Mouse (Mus musculus): ENCODE data around the gene Slc16a12. TPM values are rescaled to one million over a fixed set of nuclear protein-coding genes. Genes with fewer than 3 reads are reported as not detected.

Slc16a12 gene
- polyA plus RNA-seq, 1 experiment from 2014 or later, result 37.2 TPM

- H3K9me3 ChIP-seq (replicated peaks; ENCODE audit: control insufficient read depth, low read length), result no peaks in the 10 kb centered on the region
- no peak for ATAC-seq (replicated peaks; ENCODE audit: insufficient number of reproducible peaks, low FRiP score, low TSS enrichment)
- no peaks in the 10 kb centered on the region for H3K36me3 ChIP-seq (ENCODE audit: control insufficient read depth, insufficient read depth, low read length)
- H3K4me3 ChIP-seq (ENCODE audit: low read depth, low read length), result no peak overlapping the region
- H3K27me3 ChIP-seq (ENCODE audit: control insufficient read depth, insufficient read depth, low read length), result no peaks in the 10 kb centered on the region
- H3K4me1 ChIP-seq (ENCODE audit: control insufficient read depth, insufficient read depth, low read length), result no peaks in the 10 kb centered on the region
- WGBS (ENCODE audit: insufficient replicate concordance), result 63% methylated on average over 2 of the region's 2 CpGs
- H3K4me2 ChIP-seq, result no peak overlapping the region
- H3K9ac ChIP-seq (ENCODE audit: low read depth, low read length), result no peak overlapping the region
- H3K27ac ChIP-seq (ENCODE audit: low read depth, low read length), result no peak overlapping the region
Measured at GRCm38 (mm10) chr19:34627496-34627895, 119.6 kb downstream of the Slc16a12 start.

- no peaks in the 10 kb centered on the region for H3K4me1 ChIP-seq (ENCODE audit: control insufficient read depth, insufficient read depth, low read length)
- no peaks in the 10 kb centered on the region for H3K36me3 ChIP-seq (ENCODE audit: control insufficient read depth, insufficient read depth, low read length)
- 65% methylated on average over 4 of the region's 4 CpGs for WGBS (ENCODE audit: insufficient replicate concordance)
- no peak for ATAC-seq (replicated peaks; ENCODE audit: insufficient number of reproducible peaks, low FRiP score, low TSS enrichment)
- H3K27ac ChIP-seq (ENCODE audit: low read depth, low read length), result no peak overlapping the region
- H3K9me3 ChIP-seq (replicated peaks; ENCODE audit: control insufficient read depth, low read length), result no peaks in the 10 kb centered on the region
- H3K4me2 ChIP-seq, result no peak overlapping the region
- H3K4me3 ChIP-seq (ENCODE audit: low read depth, low read length), result no peak overlapping the region
- no peak overlapping the region for H3K9ac ChIP-seq (ENCODE audit: low read depth, low read length)
- H3K27me3 ChIP-seq (ENCODE audit: control insufficient read depth, insufficient read depth, low read length), result no peaks in the 10 kb centered on the region
Measured at GRCm38 (mm10) chr19:34624663-34625062, 122.4 kb downstream of the Slc16a12 start.

- no peak overlapping the region for H3K4me2 ChIP-seq
- H3K9me3 ChIP-seq (replicated peaks; ENCODE audit: control insufficient read depth, low read length), result no peaks in the 10 kb centered on the region
- no peaks in the 10 kb centered on the region for H3K4me1 ChIP-seq (ENCODE audit: control insufficient read depth, insufficient read depth, low read length)
- no peaks in the 10 kb centered on the region for H3K27me3 ChIP-seq (ENCODE audit: control insufficient read depth, insufficient read depth, low read length)
- H3K36me3 ChIP-seq (ENCODE audit: control insufficient read depth, insufficient read depth, low read length), result no peaks in the 10 kb centered on the region
- H3K27ac ChIP-seq (ENCODE audit: low read depth, low read length), result no peak overlapping the region
- no peak overlapping the region for H3K9ac ChIP-seq (ENCODE audit: low read depth, low read length)
- no peak overlapping the region for H3K4me3 ChIP-seq (ENCODE audit: low read depth, low read length)
- 89% methylated on average over 6 of the region's 6 CpGs for WGBS (ENCODE audit: insufficient replicate concordance)
- no peak for ATAC-seq (replicated peaks; ENCODE audit: insufficient number of reproducible peaks, low FRiP score, low TSS enrichment)
Measured at GRCm38 (mm10) chr19:34623781-34624180, 123.3 kb downstream of the Slc16a12 start.

GRCm38 (mm10) chr19:34620871-34621270, 126.2 kb downstream of the Slc16a12 start:
- Histone ChIP-seq H3K9me3 (replicated peaks; ENCODE audit: control insufficient read depth, low read length) (no peaks in the 10 kb centered on the region), H3K4me1 (ENCODE audit: control insufficient read depth, insufficient read depth, low read length) (no peaks in the 10 kb centered on the region), H3K4me2 (no peak overlapping the region), H3K9ac (ENCODE audit: low read depth, low read length) (no peak overlapping the region), H3K36me3 (ENCODE audit: control insufficient read depth, insufficient read depth, low read length) (no peaks in the 10 kb centered on the region), H3K27ac (ENCODE audit: low read depth, low read length) (no peak overlapping the region), H3K27me3 (ENCODE audit: control insufficient read depth, insufficient read depth, low read length) (no peaks in the 10 kb centered on the region), H3K4me3 (ENCODE audit: low read depth, low read length) (no peak overlapping the region)
- no peak for ATAC-seq (replicated peaks; ENCODE audit: insufficient number of reproducible peaks, low FRiP score, low TSS enrichment)
- 84% methylated on average over 5 of the region's 5 CpGs for WGBS (ENCODE audit: insufficient replicate concordance)

Small RNAs within 50 kb of the gene (microRNA-seq; reads per million reads assigned to microRNA genes)
- gene Gm27476 (ENCODE audit: borderline number of aligned reads), result not detected

Other genes starting within 250 kb of the Slc16a12 start
- gene Lipa, start 219.8 kb downstream of the Slc16a12 start, polyA plus RNA-seq (2014; fragmentation: Nextera tagmentation; extraction: Ambion mirVana), result 36.2 and 41.2 TPM in 2 replicates
- gene Ifit2, start 196.6 kb downstream of the Slc16a12 start, polyA plus RNA-seq (2014; fragmentation: Nextera tagmentation; extraction: Ambion mirVana), result 5.6 and 6.4 TPM in 2 replicates
- 0.19 and 0.24 TPM in 2 replicates for gene Ifit3, start 163.8 kb downstream of the Slc16a12 start, polyA plus RNA-seq (2014; fragmentation: Nextera tagmentation; extraction: Ambion mirVana)
- gene Ifit1bl1, start 145.3 kb downstream of the Slc16a12 start, polyA plus RNA-seq (2014; fragmentation: Nextera tagmentation; extraction: Ambion mirVana), result 1.1 and 1.5 TPM in 2 replicates
- gene Ifit3b, start 139.3 kb downstream of the Slc16a12 start, polyA plus RNA-seq (2014; fragmentation: Nextera tagmentation; extraction: Ambion mirVana), result 0.14 and 0.44 TPM in 2 replicates
- gene Ifit1bl2, start 106.5 kb downstream of the Slc16a12 start, polyA plus RNA-seq (2014; fragmentation: Nextera tagmentation; extraction: Ambion mirVana), result 0.73 and 1.0 TPM in 2 replicates
- 0.11 and 0.44 TPM in 2 replicates for gene Ifit1, start 106.4 kb downstream of the Slc16a12 start, polyA plus RNA-seq (2014; fragmentation: Nextera tagmentation; extraction: Ambion mirVana)
- 12.5 and 14.2 TPM in 2 replicates for gene Pank1, start 132.2 kb upstream of the Slc16a12 start, polyA plus RNA-seq (2014; fragmentation: Nextera tagmentation; extraction: Ambion mirVana)
- 41.7 and 47.3 TPM in 2 replicates for gene Kif20b, start 175.1 kb upstream of the Slc16a12 start, polyA plus RNA-seq (2014; fragmentation: Nextera tagmentation; extraction: Ambion mirVana)

All from heart, embryonic 11.5 days (tissue).